Mouse (Mus musculus): ENCODE measurements around the gene Odc1. TPM values are rescaled to one million over a fixed set of nuclear protein-coding genes. Genes with fewer than 3 reads are reported as not detected.

Odc1 gene
- 237 and 240 TPM in 2 replicates for polyA plus RNA-seq (2016; fragmentation: Nextera tagmentation; extraction: Ambion mirVana)

DNA sequence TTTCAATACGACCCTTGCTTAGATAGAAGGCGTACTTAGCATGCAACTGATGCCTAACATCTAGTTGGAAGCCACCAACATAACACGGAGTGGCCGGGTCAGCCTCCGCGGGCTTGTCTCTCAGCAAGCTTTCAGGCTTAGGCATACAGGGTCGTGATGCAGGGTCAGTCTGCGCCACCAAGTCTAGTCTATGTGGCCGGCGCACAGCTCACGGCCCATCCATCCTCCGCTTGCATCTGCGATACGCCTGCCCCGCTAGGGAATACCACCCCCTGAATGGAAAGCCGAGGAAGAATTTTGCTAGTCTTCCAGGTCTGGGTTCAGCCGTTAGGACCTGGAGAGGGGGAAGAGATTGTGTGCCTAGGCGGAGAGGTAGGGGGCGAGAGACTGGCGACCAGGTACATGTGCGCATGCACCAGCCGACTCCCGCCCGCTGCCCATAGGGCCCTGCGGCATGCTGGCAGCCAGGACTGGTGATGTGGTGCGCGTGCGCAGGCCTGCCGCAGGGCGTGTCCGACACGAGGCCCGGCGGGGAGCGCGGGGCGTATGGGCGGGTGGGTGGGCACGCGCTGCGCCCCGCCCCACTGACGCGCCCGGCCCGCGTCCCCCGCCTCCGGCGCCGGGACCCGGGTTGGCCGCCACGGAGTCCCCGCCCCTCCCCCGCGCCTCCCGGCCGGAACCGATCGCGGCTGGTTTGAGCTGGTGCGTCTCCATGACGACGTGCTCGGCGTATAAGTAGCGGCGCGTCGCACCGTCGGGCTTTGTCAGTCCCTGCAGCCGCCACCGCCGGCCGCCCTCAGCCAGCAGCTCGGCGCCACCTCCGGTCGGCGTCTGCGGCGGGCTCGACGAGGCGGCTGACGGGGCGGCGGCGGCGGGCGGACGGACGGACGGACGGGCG, at the start of gene Odc1:
Odc1 (plus strand) TSS at position 586 of the 898 bp plus-strand sequence.
- H3K4me2 ChIP-seq (replicated peaks): peak within 1 kb of the TSS; percentile 74
- peak within 1 kb of the TSS; percentile 95 for H3K9ac ChIP-seq
- WGBS: under 1% methylated on average over 78 of the region's 98 CpGs
- ATAC-seq (ENCODE audit: low FRiP score): peak; percentile 97
- H3K27me3 ChIP-seq: peaks cover 7% of the 10 kb centered on the region
- peak within 1 kb of the TSS; percentile 86 for H3K4me3 ChIP-seq
- peak within 1 kb of the TSS; percentile 95 for H3K27ac ChIP-seq
- no peaks in the 10 kb centered on the region for H3K9me3 ChIP-seq (replicated peaks)
- peaks cover 18% of the 10 kb centered on the region for H3K4me1 ChIP-seq
- peaks cover 22% of the 10 kb centered on the region for H3K36me3 ChIP-seq

DNA sequence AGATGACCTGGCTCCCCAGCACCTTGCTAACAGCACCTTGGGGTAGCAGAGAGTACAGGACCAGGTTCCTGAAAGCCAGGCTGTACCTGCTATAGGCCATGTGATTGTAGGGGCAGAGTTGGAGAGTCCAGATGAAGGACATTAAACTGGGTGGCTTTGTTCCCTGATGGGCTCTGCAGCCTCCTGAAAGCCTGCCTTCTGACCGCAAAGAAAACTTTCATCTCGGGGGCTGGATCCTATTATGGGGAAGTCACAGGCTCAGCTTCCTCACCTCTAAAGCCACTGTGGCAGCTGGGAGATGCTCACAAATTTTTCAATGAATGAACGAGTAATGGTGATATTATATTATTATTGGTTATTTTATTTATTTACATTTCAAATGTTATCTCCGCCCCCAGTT, 49.8 kb upstream of the Odc1 start:
- H3K4me2 ChIP-seq (replicated peaks): no peak overlapping the region
- no peak overlapping the region for H3K9ac ChIP-seq
- H3K9me3 ChIP-seq (replicated peaks): no peaks in the 10 kb centered on the region
- H3K36me3 ChIP-seq: no peaks in the 10 kb centered on the region
- H3K27me3 ChIP-seq: no peaks in the 10 kb centered on the region
- no peak overlapping the region for H3K4me3 ChIP-seq
- ATAC-seq (ENCODE audit: low FRiP score): no peak
- 56% methylated on average over 4 of the region's 4 CpGs for WGBS
- peaks cover 9% of the 10 kb centered on the region for H3K4me1 ChIP-seq
- no peak overlapping the region for H3K27ac ChIP-seq

DNA sequence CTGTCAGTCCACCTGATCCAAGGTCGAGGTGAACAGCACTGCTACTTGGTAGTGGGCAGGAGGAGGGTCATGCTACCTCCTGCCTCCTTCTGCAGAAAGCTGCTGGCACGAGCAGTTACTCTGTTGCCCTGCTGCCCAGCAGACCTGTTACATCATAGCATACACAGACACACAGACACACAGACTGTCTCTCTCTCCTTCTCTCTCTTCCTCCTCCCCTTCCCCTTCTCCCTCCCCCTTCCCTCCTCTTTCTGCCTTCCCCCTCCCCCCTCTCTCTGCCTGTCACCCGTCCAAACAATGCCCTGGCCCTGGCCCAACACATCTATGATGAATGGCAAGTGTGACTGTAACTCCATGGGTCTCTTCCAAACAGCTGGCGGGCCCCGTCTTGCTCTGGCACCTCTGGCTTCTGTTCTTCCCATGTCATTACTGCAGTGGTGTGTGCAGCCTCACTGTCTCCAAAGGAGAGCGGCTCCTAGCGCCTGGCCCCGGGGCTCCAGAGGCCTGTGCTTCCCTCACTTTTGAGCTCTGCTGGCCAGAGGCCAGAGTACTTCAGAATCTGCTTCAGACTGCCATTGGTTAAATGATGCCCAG, 48.6 kb upstream of the Odc1 start:
- no peak overlapping the region for H3K4me2 ChIP-seq (replicated peaks)
- peaks cover 9% of the 10 kb centered on the region for H3K4me1 ChIP-seq
- WGBS: 21% methylated on average over 8 of the region's 8 CpGs
- no peak overlapping the region for H3K27ac ChIP-seq
- H3K36me3 ChIP-seq: no peaks in the 10 kb centered on the region
- no peaks in the 10 kb centered on the region for H3K9me3 ChIP-seq (replicated peaks)
- H3K27me3 ChIP-seq: no peaks in the 10 kb centered on the region
- H3K9ac ChIP-seq: no peak overlapping the region
- H3K4me3 ChIP-seq: no peak overlapping the region
- ATAC-seq (ENCODE audit: low FRiP score): peak; percentile 78

DNA sequence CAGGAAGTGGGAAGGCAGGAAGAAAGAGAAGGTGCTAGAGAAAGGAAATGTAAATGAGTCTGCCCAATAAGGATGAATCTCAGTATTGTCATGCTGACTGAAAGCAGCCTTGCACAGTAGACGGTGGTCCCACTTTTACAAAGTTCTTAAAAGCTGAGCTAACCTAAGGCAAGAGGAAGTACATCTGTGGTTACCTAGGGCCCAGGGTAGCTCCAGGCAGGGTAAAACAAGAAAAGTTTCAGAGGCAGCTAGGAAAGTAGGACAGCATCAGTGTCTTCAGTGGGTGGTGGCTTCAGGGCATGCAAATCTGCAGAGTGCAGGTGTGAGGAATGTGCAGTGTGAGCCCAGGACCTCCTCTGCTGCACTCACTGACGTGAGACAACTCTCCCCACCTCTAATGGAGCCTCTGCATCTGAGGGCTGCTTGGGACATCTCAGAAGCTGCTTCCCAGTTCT, 38.9 kb upstream of the Odc1 start:
- ATAC-seq (ENCODE audit: low FRiP score): no peak
- Histone ChIP-seq H3K4me2 (replicated peaks) (no peak overlapping the region), H3K4me1 (0 out of 2 replicates have a peak, but pooled peaks cover 3% of the 10 kb centered on the region), H3K4me3 (no peak overlapping the region), H3K9ac (no peak overlapping the region), H3K27ac (no peak overlapping the region), H3K36me3 (no peaks in the 10 kb centered on the region), H3K27me3 (no peaks in the 10 kb centered on the region; the same call in 1 of the 2 replicates), H3K9me3 (replicated peaks) (no peaks in the 10 kb centered on the region)
- WGBS: 21% methylated on average over 2 of the region's 2 CpGs

DNA sequence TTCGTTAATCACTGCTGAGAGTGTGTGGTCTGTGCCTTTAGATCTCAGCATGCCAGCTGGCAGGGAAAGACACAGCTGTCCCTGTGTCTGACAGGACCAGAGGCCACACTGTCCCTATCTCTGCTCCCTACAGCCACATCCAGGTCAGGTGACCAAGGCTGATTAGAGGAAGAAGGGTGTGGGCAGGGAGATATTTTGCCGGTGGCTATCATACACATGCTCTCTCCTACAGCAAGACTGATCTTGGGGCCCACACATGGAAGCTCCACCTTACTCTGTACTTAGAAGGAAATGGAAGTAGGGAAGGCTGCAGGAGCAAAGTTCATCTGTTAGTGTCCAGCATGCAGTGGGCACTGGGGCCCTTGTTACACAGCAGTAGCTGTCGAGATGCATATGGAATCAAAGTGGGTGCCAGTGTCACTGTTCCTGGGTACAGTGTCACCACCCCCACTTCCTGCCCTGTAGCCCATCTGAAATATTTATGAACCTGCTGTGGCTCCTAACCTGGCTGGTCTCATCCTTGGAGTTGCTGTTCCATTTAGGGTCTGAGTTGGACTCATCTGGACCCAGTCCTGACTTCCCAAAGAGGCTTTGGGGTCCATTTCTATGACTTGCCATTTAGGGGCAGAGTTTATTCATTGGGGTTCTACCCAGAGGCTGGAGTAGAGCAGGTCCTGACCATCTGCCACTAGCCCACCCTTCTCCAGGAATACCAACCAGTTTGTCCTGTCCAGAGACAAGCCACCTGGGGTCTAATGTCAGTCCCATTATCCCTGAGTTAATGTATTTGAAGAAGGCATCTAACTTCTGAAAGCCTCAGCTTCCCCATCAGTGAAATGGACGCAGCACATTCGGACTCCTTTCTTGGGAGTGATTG, 38.2 kb upstream of the Odc1 start:
- no peaks in the 10 kb centered on the region; the same call in 1 of the 2 replicates for H3K27me3 ChIP-seq
- no peak for ATAC-seq (ENCODE audit: low FRiP score)
- WGBS: 68% methylated on average over 5 of the region's 5 CpGs
- 0 out of 2 replicates have a peak, but pooled peaks cover 3% of the 10 kb centered on the region for H3K4me1 ChIP-seq
- H3K4me3 ChIP-seq: no peak overlapping the region
- H3K4me2 ChIP-seq (replicated peaks): no peak overlapping the region
- no peaks in the 10 kb centered on the region for H3K9me3 ChIP-seq (replicated peaks)
- no peaks in the 10 kb centered on the region for H3K36me3 ChIP-seq
- no peak overlapping the region for H3K27ac ChIP-seq
- H3K9ac ChIP-seq: no peak overlapping the region

DNA sequence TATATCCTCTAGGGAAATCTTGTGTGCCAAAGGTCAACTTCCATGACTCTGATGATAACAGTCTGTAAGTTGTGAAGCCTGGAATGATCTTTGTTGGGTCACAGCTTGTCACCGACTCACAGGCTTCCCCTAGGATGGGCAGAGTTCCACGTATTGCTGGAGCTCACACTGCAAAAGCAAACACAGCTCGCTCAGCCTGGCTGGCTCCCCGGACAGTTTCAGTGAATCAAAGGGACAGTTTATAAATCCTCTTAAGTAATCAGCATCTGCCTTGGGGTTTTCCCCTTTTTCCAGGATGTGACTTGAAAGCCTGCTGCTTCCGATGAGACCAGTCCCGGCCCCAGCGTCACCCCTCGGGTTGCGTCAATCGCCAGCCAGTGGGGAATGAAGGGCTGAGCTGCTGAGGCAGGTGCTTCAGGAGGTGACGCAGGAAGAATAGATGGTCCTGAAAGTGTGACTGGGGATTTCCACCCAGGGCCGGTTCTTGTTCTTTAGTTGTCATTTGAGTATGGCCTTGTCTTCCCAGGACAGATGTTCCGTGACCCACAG, 37.5 kb upstream of the Odc1 start:
- H3K4me2 ChIP-seq (replicated peaks): no peak overlapping the region
- no peak overlapping the region for H3K4me3 ChIP-seq
- 54% methylated on average over 13 of the region's 13 CpGs for WGBS
- H3K27me3 ChIP-seq: no peaks in the 10 kb centered on the region; the same call in 1 of the 2 replicates
- 0 out of 2 replicates have a peak, but pooled peaks cover 3% of the 10 kb centered on the region for H3K4me1 ChIP-seq
- no peak overlapping the region for H3K27ac ChIP-seq
- ATAC-seq (ENCODE audit: low FRiP score): no peak
- H3K36me3 ChIP-seq: no peaks in the 10 kb centered on the region
- H3K9me3 ChIP-seq (replicated peaks): no peaks in the 10 kb centered on the region
- no peak overlapping the region for H3K9ac ChIP-seq

DNA sequence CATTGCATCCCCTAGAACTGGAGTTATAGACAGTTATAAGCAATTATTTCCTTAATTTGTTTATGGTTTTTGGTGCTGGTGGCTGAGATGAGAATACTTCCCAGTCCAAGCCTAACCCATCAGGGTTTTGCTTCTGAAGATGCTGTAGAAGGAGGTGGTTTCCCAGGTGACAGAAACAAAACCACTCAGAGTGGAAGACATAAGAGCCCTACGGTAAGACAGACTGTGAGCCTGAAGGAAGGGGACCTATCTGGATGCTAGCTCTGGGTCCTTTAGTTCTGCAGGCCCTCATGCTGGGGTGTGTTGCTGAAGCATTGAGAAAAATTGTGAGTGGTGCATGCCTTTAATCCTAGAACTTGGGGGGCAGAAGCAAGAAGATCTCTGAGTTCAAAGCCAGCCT, 35.3 kb upstream of the Odc1 start:
- H3K36me3 ChIP-seq: no peaks in the 10 kb centered on the region
- H3K4me3 ChIP-seq: no peak overlapping the region
- 82% methylated on average over 1 of the region's 1 CpGs for WGBS
- H3K9me3 ChIP-seq (replicated peaks): no peaks in the 10 kb centered on the region
- H3K27me3 ChIP-seq: no peaks in the 10 kb centered on the region; the same call in 1 of the 2 replicates
- H3K27ac ChIP-seq: no peak overlapping the region
- 0 out of 2 replicates have a peak, but pooled peaks cover 3% of the 10 kb centered on the region for H3K4me1 ChIP-seq
- H3K4me2 ChIP-seq (replicated peaks): no peak overlapping the region
- H3K9ac ChIP-seq: no peak overlapping the region
- no peak for ATAC-seq (ENCODE audit: low FRiP score)

DNA sequence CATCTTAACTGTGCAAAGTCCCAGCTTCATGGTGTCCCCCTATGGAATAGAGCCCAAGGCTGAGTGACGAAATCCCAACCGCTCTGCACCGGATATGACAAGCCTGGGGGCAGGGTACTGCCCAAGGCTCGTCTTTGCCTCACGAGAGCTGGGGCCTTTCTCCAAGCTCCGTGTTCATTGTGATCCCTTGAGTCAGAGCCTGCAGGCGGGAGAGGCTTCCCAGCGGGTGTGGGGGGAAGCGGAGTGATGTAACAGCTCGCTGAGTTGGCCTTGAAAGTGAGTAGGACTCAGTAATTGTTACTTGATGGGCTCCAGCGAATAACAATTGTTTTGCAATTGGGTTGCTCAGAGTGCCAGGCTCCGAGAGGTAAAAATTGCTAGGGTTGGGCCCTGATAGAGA, 34.4 kb upstream of the Odc1 start:
- no peak overlapping the region for H3K27ac ChIP-seq
- H3K9ac ChIP-seq: no peak overlapping the region
- H3K4me1 ChIP-seq: 0 out of 2 replicates have a peak, but pooled peaks cover 3% of the 10 kb centered on the region
- H3K36me3 ChIP-seq: no peaks in the 10 kb centered on the region
- H3K4me3 ChIP-seq: no peak overlapping the region
- no peaks in the 10 kb centered on the region; the same call in 1 of the 2 replicates for H3K27me3 ChIP-seq
- 48% methylated on average over 12 of the region's 12 CpGs for WGBS
- ATAC-seq (ENCODE audit: low FRiP score): no peak
- no peaks in the 10 kb centered on the region for H3K9me3 ChIP-seq (replicated peaks)
- no peak overlapping the region for H3K4me2 ChIP-seq (replicated peaks)

DNA sequence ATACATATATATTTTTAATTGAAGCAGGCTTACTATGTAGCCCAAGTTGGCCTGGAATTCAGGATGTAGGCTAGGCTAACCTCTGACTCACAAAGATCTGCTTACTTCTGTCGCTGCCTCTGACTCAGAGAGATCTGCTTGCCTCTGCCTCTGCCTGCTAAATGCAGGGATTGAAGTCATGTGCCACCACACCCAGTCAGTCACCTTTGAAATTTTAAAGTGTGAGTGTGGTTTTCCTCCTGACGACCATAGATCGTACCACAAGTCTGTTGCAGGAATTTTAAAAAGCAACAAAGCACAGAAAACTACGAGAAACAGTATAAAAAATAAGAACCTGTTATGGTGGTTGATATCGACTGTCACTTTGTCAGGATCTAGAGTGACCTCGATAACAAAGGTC, 33.6 kb upstream of the Odc1 start:
- no peak overlapping the region for H3K9ac ChIP-seq
- no peak overlapping the region for H3K4me2 ChIP-seq (replicated peaks)
- no peaks in the 10 kb centered on the region for H3K9me3 ChIP-seq (replicated peaks)
- H3K27me3 ChIP-seq: no peaks in the 10 kb centered on the region; the same call in 1 of the 2 replicates
- H3K36me3 ChIP-seq: no peaks in the 10 kb centered on the region
- no peak for ATAC-seq (ENCODE audit: low FRiP score)
- no peak overlapping the region for H3K27ac ChIP-seq
- 0 out of 2 replicates have a peak, but pooled peaks cover under 1% of the 10 kb centered on the region for H3K4me1 ChIP-seq
- WGBS: 87% methylated on average over 6 of the region's 6 CpGs
- no peak overlapping the region for H3K4me3 ChIP-seq

DNA sequence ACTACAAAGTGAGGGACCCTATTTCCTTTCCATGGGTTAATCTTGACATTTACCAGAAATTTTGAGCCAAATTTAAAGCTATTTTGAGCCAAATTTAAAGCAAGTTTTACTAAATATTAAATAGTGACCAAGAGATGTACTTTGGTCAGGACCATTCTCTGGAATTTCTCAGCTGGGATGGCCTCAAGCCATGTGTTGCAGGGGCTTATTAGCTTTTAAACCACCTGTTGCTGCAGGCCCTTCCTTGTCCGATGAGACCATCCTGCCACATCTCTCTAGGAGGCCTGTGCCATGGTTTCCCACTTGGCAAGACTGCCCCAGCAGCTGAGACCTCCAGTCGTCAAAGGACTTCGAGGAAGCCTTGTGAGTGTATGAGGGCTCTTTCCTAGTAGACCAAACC, 15.4 kb upstream of the Odc1 start:
- no peak overlapping the region for H3K4me3 ChIP-seq
- no peaks in the 10 kb centered on the region for H3K9me3 ChIP-seq (replicated peaks)
- no peak for ATAC-seq (ENCODE audit: low FRiP score)
- no peaks in the 10 kb centered on the region for H3K27me3 ChIP-seq
- no peaks in the 10 kb centered on the region for H3K36me3 ChIP-seq
- H3K4me2 ChIP-seq (replicated peaks): no peak overlapping the region
- no peaks in the 10 kb centered on the region for H3K4me1 ChIP-seq
- WGBS: 91% methylated on average over 3 of the region's 3 CpGs
- no peak overlapping the region for H3K9ac ChIP-seq
- no peak overlapping the region for H3K27ac ChIP-seq

DNA sequence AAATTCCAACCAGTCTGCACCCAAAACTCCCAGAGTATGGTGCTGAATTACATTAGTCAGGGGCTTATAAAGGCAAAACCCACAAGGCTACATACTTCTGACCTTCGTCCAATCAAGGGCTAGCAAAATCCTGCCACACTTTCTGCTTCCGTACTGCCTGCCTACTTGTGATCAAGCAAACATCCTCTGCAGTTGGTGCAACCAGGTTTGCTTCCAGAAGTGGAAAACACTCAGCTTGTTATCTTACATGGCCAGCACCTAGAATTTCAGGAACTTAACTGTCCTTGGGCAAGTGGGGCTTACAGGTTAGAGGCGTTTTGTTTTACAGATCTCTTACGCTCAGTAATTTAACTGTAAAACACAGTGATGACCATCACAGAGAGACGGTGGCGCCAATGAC, 14.9 kb upstream of the Odc1 start:
- H3K4me2 ChIP-seq (replicated peaks): no peak overlapping the region
- 86% methylated on average over 6 of the region's 6 CpGs for WGBS

More for the DNA sequence above, 14.9 kb upstream of the Odc1 start:
- Histone ChIP-seq H3K27ac (no peak overlapping the region), H3K9me3 (replicated peaks) (no peaks in the 10 kb centered on the region), H3K4me1 (no peaks in the 10 kb centered on the region), H3K9ac (no peak overlapping the region), H3K36me3 (no peaks in the 10 kb centered on the region), H3K4me3 (no peak overlapping the region), H3K27me3 (no peaks in the 10 kb centered on the region)
- no peak for ATAC-seq (ENCODE audit: low FRiP score)
